Mouse (Mus musculus) hindbrain, postnatal 0 days (tissue): ENCODE measurements around the gene Ola1. TPM values are rescaled to one million over a fixed set of nuclear protein-coding genes. Genes with fewer than 3 reads are reported as not detected.
A peak's percentile ranks its signal among the peaks of the same experiment; 100 is the strongest.

Experiments
- ATAC-seq: fragments of 200-750 bp; cut with Nextera tagmentation; 2 replicates; pipeline ENCODE4 v1.8.0; 2017; ENCODE audit warnings: mild to moderate bottlenecking, moderate TSS enrichment, moderate library complexity
- DNase-seq: peaks from one replicate; pipeline ENCODE4 v3.0.0-alpha.2; 2015; ENCODE audit warnings: low spot score
- H3K27ac ChIP-seq: fragments of 300-500 bp; sonication (generic); 2 replicates; pipeline ENCODE4 v1.5.1; 2014; ENCODE audit warnings: mild to moderate bottlenecking
- H3K27me3 ChIP-seq: fragments of 300-500 bp; sonication (generic); 2 replicates; pipeline ENCODE4 v1.6.1; 2014; ENCODE audit warnings: low read length, mixed read lengths; ENCODE audit not compliant: insufficient read depth
- H3K36me3 ChIP-seq: fragments of 300-500 bp; sonication (generic); 2 replicates; pipeline ENCODE4 v1.6.1; 2014; ENCODE audit warnings: low read length, mixed read lengths; ENCODE audit not compliant: insufficient read depth
- H3K4me1 ChIP-seq: fragments of 300-500 bp; sonication (generic); 2 replicates; pipeline ENCODE4 v1.6.1; 2014; ENCODE audit warnings: antibody characterized with exemption, low read length, mixed read lengths; ENCODE audit not compliant: insufficient read depth
- H3K4me2 ChIP-seq: fragments of 300-500 bp; sonication (generic); 2 replicates; pipeline ENCODE4 v1.6.1; 2014; ENCODE audit warnings: low read depth, mild to moderate bottlenecking, low read length, moderate library complexity, mixed read lengths
- H3K4me3 ChIP-seq: fragments of 300-500 bp; sonication (generic); 2 replicates; pipeline ENCODE4 v1.5.1; 2014; ENCODE audit warnings: low read length
- H3K9ac ChIP-seq: fragments of 300-500 bp; sonication (generic); replicated peaks from 2 replicates; pipeline ENCODE4 v1.6.1; 2014; ENCODE audit warnings: mild to moderate bottlenecking, low read length, moderate library complexity, mixed read lengths
- H3K9me3 ChIP-seq: fragments of 300-500 bp; sonication (generic); 2 replicates; pipeline ENCODE4 v1.6.1; 2016; ENCODE audit warnings: low read length, mixed read lengths
- CTCF ChIP-seq: IDR thresholded peaks from 2 replicates; pipeline ENCODE4 v1.5.1; 2016; ENCODE audit warnings: antibody characterized with exemption, control low read depth, low read depth
- WGBS: fragments of 180-500 bp; shearing (Covaris S2); extraction: QIAGEN DNeasy Blood & Tissue Kit; methylation state at CpG from one replicate; pipeline ENCODE4 v1.1.7; 2014; 5-methylcytosine and 5-hydroxymethylcytosine counted together
- polyA plus RNA-seq: library from polyadenylated mRNA; unstranded; fragments of >200 nt; fragmentation: Nextera tagmentation; extraction: Ambion mirVana; gene quantifications from 2 replicates; pipeline ENCODE4 v1.2.1, GENCODE M21; 2015
- total RNA-seq: library from RNA; depleted of rRNA; stranded (reverse); fragments of >200 nt; gene quantifications from 2 replicates; pipeline ENCODE4 v1.2.3, GENCODE M21; 2014

Ola1 gene
- total and polyA plus RNA-seq, 2 experiments from 2014 or later = 39.7 to 105 TPM

GRCm38 (mm10) chr2:73059550-73060258 is 159.0 kb downstream of the Ola1 start:
- H3K27ac ChIP-seq = no peak overlapping the region
- DNase-seq (peak; percentile 46), ATAC-seq (no peak)
- 40% methylated on average over 12 of the region's 12 CpGs for WGBS
- no peaks in the 10 kb centered on the region for H3K36me3 ChIP-seq
- H3K4me1 ChIP-seq = no peaks in the 10 kb centered on the region
- H3K9ac ChIP-seq = no peak overlapping the region
- no peak overlapping the region for H3K4me2 ChIP-seq
- peak; percentile 54 for TF ChIP-seq CTCF
- no peak overlapping the region for H3K4me3 ChIP-seq
- no peaks in the 10 kb centered on the region for H3K27me3 ChIP-seq
- no peaks in the 10 kb centered on the region for H3K9me3 ChIP-seq

- ATAC-seq (no peak), DNase-seq (no peak)
- H3K4me3 ChIP-seq = no peak overlapping the region
- no peak for TF ChIP-seq CTCF
- no peaks in the 10 kb centered on the region for H3K9me3 ChIP-seq
- no peaks in the 10 kb centered on the region for H3K27me3 ChIP-seq
- H3K4me2 ChIP-seq = no peak overlapping the region
- H3K4me1 ChIP-seq = no peaks in the 10 kb centered on the region
- 96% methylated on average over 1 of the region's 1 CpGs for WGBS
- no peak overlapping the region for H3K9ac ChIP-seq
- no peaks in the 10 kb centered on the region for H3K36me3 ChIP-seq
- H3K27ac ChIP-seq = no peak overlapping the region
These were observed 160.4 kb downstream of the Ola1 start for GRCm38 (mm10) chr2:73058344-73058743.

GRCm38 (mm10) chr2:73057589-73057988 is 161.1 kb downstream of the Ola1 start:
- no peaks in the 10 kb centered on the region for H3K27me3 ChIP-seq
- no peak overlapping the region for H3K9ac ChIP-seq
- H3K4me1 ChIP-seq = no peaks in the 10 kb centered on the region
- no peak overlapping the region for H3K4me3 ChIP-seq
- no peak overlapping the region for H3K27ac ChIP-seq
- no peaks in the 10 kb centered on the region for H3K9me3 ChIP-seq
- TF ChIP-seq CTCF = no peak
- WGBS = 90% methylated on average over 2 of the region's 2 CpGs
- DNase-seq (no peak), ATAC-seq (no peak)
- no peaks in the 10 kb centered on the region for H3K36me3 ChIP-seq
- H3K4me2 ChIP-seq = no peak overlapping the region

GRCm38 (mm10) chr2:73056090-73056956 is 162.4 kb downstream of the Ola1 start:
- ATAC-seq (no peak), DNase-seq (no peak)
- no peak for TF ChIP-seq CTCF
- Histone ChIP-seq H3K9ac (no peak overlapping the region), H3K4me2 (no peak overlapping the region), H3K36me3 (no peaks in the 10 kb centered on the region), H3K27me3 (no peaks in the 10 kb centered on the region), H3K9me3 (no peaks in the 10 kb centered on the region), H3K4me3 (no peak overlapping the region), H3K4me1 (no peaks in the 10 kb centered on the region), H3K27ac (no peak overlapping the region)
- WGBS = 84% methylated on average over 17 of the region's 17 CpGs

- DNase-seq (no peak), ATAC-seq (no peak)
- no peaks in the 10 kb centered on the region for H3K9me3 ChIP-seq
- no peak for TF ChIP-seq CTCF
- WGBS = 92% methylated on average over 9 of the region's 9 CpGs
- H3K4me2 ChIP-seq = no peak overlapping the region
- H3K27ac ChIP-seq = no peak overlapping the region
- no peaks in the 10 kb centered on the region for H3K36me3 ChIP-seq
- no peaks in the 10 kb centered on the region for H3K4me1 ChIP-seq
- H3K9ac ChIP-seq = no peak overlapping the region
- H3K4me3 ChIP-seq = no peak overlapping the region
- H3K27me3 ChIP-seq = no peaks in the 10 kb centered on the region
These were observed 164.8 kb downstream of the Ola1 start for GRCm38 (mm10) chr2:73053791-73054490.

GRCm38 (mm10) chr2:73050401-73050800 is 168.3 kb downstream of the Ola1 start:
- no peak overlapping the region for H3K9ac ChIP-seq
- WGBS = 90% methylated on average over 8 of the region's 8 CpGs
- no peak for DNase-seq
- ATAC-seq = no peak
- H3K4me2 ChIP-seq = no peak overlapping the region
- H3K4me1 ChIP-seq = no peaks in the 10 kb centered on the region
- no peak overlapping the region for H3K27ac ChIP-seq
- no peak overlapping the region for H3K4me3 ChIP-seq
- TF ChIP-seq CTCF = no peak
- H3K36me3 ChIP-seq = no peaks in the 10 kb centered on the region
- no peaks in the 10 kb centered on the region for H3K9me3 ChIP-seq
- H3K27me3 ChIP-seq = no peaks in the 10 kb centered on the region
